22 mouse cellular contexts compared by ENCODE assay signal in genomic region chr12:17682161-17682560, GRCm38 (mm10). TPM values are rescaled to one million over a fixed set of nuclear protein-coding genes. Genes with fewer than 3 reads are reported as not detected.
DNase-seq lines count a peak whose midpoint lies in the region; ATAC-seq and TF ChIP-seq lines count a peak whose summit lies in the region.
"Had no signal": no experiment of that assay in that cellular context is flagged by ENCODE, and none has a peak within 500 bp of the region (broad histone marks: within the 10 kb centered on the region; RNA-seq: fewer than 3 reads in every experiment).

No protein-coding gene starts in this region.

- H3K4me2 ChIP-seq in liver, postnatal 0 days (ENCODE audit: low read depth, low read length): no peak overlapping the region
- H3K4me2 ChIP-seq in liver, embryonic 12.5 days: no peak overlapping the region
- H3K4me2 ChIP-seq: forebrain, embryonic 12.5 days; hindbrain, embryonic 12.5 days; liver, embryonic 15.5 days; midbrain, embryonic 15.5 days; neural tube, embryonic 12.5 days had no signal

- ATAC-seq in liver, postnatal 0 days: peak; percentile 64
- ATAC-seq in liver, embryonic 12.5 days: no peak
- peak; percentile 87 for ATAC-seq in granulocyte monocyte progenitor cell, adult 5-6 weeks (replicated peaks; ENCODE audit: poor library complexity, severe bottlenecking)
- ATAC-seq in megakaryocyte progenitor cell, adult 5-6 weeks (replicated peaks; ENCODE audit: poor library complexity): peak; percentile 86
- no peak for ATAC-seq in activated CD4-positive, CD25-positive, alpha-beta regulatory T cell, adult 4 months
- ATAC-seq: inflammation-experienced regulatory T-cells, adult 6 months; midbrain, embryonic 15.5 days had no signal

- H3K4me1 ChIP-seq in liver, postnatal 0 days (ENCODE audit: insufficient read depth): peaks cover 4% of the 10 kb centered on the region; the same call in 1 of the 2 replicates
- H3K4me1 ChIP-seq in liver, embryonic 12.5 days: no peaks in the 10 kb centered on the region
- H3K4me1 ChIP-seq: embryonic facial prominence, embryonic 10.5 days; forebrain, embryonic 12.5 days; hindbrain, embryonic 12.5 days; liver, embryonic 15.5 days; midbrain, embryonic 15.5 days; neural tube, embryonic 12.5 days had no signal

- H3K4me3 ChIP-seq in liver, postnatal 0 days (ENCODE audit: low read depth, low read length): no peak overlapping the region
- no peak overlapping the region for H3K4me3 ChIP-seq in liver, embryonic 12.5 days
- H3K4me3 ChIP-seq: embryonic facial prominence, embryonic 10.5 days; forebrain, embryonic 12.5 days; gastrocnemius, adult 2 months; heart, adult 2 months; hindbrain, embryonic 12.5 days; liver, embryonic 15.5 days; megakaryocyte, embryonic 14.5 days; midbrain, embryonic 15.5 days; neural tube, embryonic 12.5 days had no signal

- peak; percentile 31 for DNase-seq in liver, postnatal 0 days
- peak; percentile 67 for DNase-seq in NIH3T3 (ENCODE audit: low read depth)
- no peak for DNase-seq in gastrocnemius, adult 8-10 months (ENCODE audit: low spot score in 2 of 2)
- DNase-seq in layer of hippocampus, adult 11-12 months (ENCODE audit: low spot score): no peak
- DNase-seq: cerebellum, adult 2 months; gastrocnemius, adult 2 months; kidney, adult 8-10 months; kidney, postnatal 25 days; thymus, postnatal 25 days had no signal

- no peaks in the 10 kb centered on the region for H3K27me3 ChIP-seq in liver, postnatal 0 days (ENCODE audit: insufficient read depth, low read length)
- H3K27me3 ChIP-seq in liver, embryonic 12.5 days (replicated peaks): no peaks in the 10 kb centered on the region
- H3K27me3 ChIP-seq: hindbrain, embryonic 12.5 days; liver, embryonic 15.5 days; midbrain, embryonic 15.5 days; neural tube, embryonic 12.5 days had no signal

- no peak for TF ChIP-seq CTCF in liver, postnatal 0 days (IDR thresholded peaks at IDR 0.05; ENCODE audit: low read depth)

- no peaks in the 10 kb centered on the region for H3K36me3 ChIP-seq in liver, postnatal 0 days (replicated peaks; ENCODE audit: insufficient read depth, low read length)
- H3K36me3 ChIP-seq in liver, embryonic 12.5 days: no peaks in the 10 kb centered on the region
- H3K36me3 ChIP-seq: embryonic facial prominence, embryonic 10.5 days; forebrain, embryonic 12.5 days; hindbrain, embryonic 12.5 days; liver, embryonic 15.5 days; midbrain, embryonic 15.5 days; neural tube, embryonic 12.5 days had no signal

- H3K27ac ChIP-seq in liver, postnatal 0 days (ENCODE audit: low read depth): peak overlapping the region; percentile 34; the same call in 1 of the 2 replicates
- no peak overlapping the region for H3K27ac ChIP-seq in liver, embryonic 12.5 days
- H3K27ac ChIP-seq: embryonic facial prominence, embryonic 10.5 days; forebrain, embryonic 12.5 days; gastrocnemius, adult 2 months; heart, adult 2 months; hindbrain, embryonic 12.5 days; liver, embryonic 15.5 days; midbrain, embryonic 15.5 days; neural tube, embryonic 12.5 days had no signal

- 0 out of 2 replicates have a peak, but pooled peaks have one; percentile 19 for TF ChIP-seq EP300 in liver, postnatal 0 days (IDR thresholded peaks at IDR 0.05; ENCODE audit: low read depth)

- no peak overlapping the region for H3K9ac ChIP-seq in liver, postnatal 0 days (replicated peaks)
- no peak overlapping the region for H3K9ac ChIP-seq in liver, embryonic 12.5 days
- H3K9ac ChIP-seq: forebrain, embryonic 12.5 days; hindbrain, embryonic 12.5 days; liver, embryonic 15.5 days; midbrain, embryonic 15.5 days; neural tube, embryonic 12.5 days had no signal

- no peaks in the 10 kb centered on the region for H3K9me3 ChIP-seq in liver, postnatal 0 days (ENCODE audit: low read length)
- no peaks in the 10 kb centered on the region for H3K9me3 ChIP-seq in liver, embryonic 12.5 days (replicated peaks)
- H3K9me3 ChIP-seq: embryonic facial prominence, embryonic 10.5 days; forebrain, embryonic 12.5 days; hindbrain, embryonic 12.5 days; liver, embryonic 15.5 days; midbrain, embryonic 15.5 days; neural tube, embryonic 12.5 days had no signal

- WGBS in liver, postnatal 0 days (ENCODE audit: insufficient replicate concordance): 54% methylated on average over 2 of the region's 2 CpGs
- WGBS in liver, embryonic 12.5 days (ENCODE audit: insufficient replicate concordance): 56% methylated on average over 2 of the region's 2 CpGs

RNA-seq across cellular contexts. Expression of gene Hpcal1, which starts 8.5 kb away (rescaled TPM):
- polyA plus RNA-seq in liver, postnatal 0 days (2015; fragmentation: Nextera tagmentation; extraction: Ambion mirVana): 18.6 and 20.8 TPM in 2 replicates
- 17.6 and 18.6 TPM in 2 replicates for polyA plus RNA-seq in liver, embryonic 12.5 days (2016; fragmentation: Nextera tagmentation; extraction: Ambion mirVana)
- 58.9 and 59.4 TPM in 2 replicates for total RNA-seq in granulocyte monocyte progenitor cell, adult 5-6 weeks (2014; fragmentation: Nextera tagmentation)
- total RNA-seq in granulocyte monocyte progenitor cell, adult 5-6 weeks (2017): 19.6 and 21.7 TPM in 2 replicates
- 55.6 and 65.0 TPM in 2 replicates for total RNA-seq in megakaryocyte progenitor cell, adult 5-6 weeks (2015)
- 18.6 and 21.9 TPM in 2 replicates for total RNA-seq in megakaryocyte progenitor cell, adult 5-6 weeks (2017)
- 1 to 10 TPM; 3.4 to 3.9 (median 3.5) TPM for total RNA-seq in gastrocnemius, adult 8-10 months (2022)
- 10 to 100 TPM; 59.7 to 63.6 TPM for polyA plus RNA-seq in activated CD4-positive, CD25-positive, alpha-beta regulatory T cell, adult 4 months (2017; shearing (Covaris generic))

Comparison
In these comparisons a context has a peak if more than half of its experiments do, and no peak if none do; other contexts are left out.
1. ATAC-seq: peak in liver, postnatal 0 days (single experiment), granulocyte monocyte progenitor cell, adult 5-6 weeks (single experiment) and megakaryocyte progenitor cell, adult 5-6 weeks (single experiment); none in liver, embryonic 12.5 days (single experiment) and activated CD4-positive, CD25-positive, alpha-beta regulatory T cell, adult 4 months (single experiment).
2. DNase-seq: peak in liver, postnatal 0 days (single experiment) and NIH3T3 (single experiment); none in gastrocnemius, adult 8-10 months (0 of 2) and layer of hippocampus, adult 11-12 months (single experiment).